Mouse (Mus musculus) ES-E14 (cell line): Measurements from ENCODE around the gene Elmo3.
"Not testable (repeated sequence)": the region's sequence is repeated elsewhere in the genome, so short reads cannot be mapped to it uniquely, and the experiment has no call there.

Experiments
- CHD2 ChIP-seq: IDR thresholded peaks from 2 replicates; pipeline ENCODE4 v1.6.1; 2014; ENCODE audit warnings: mild to moderate bottlenecking, low read depth, low read length, inconsistent platforms
- HCFC1 ChIP-seq: IDR thresholded peaks from 2 replicates; pipeline ENCODE4 v1.6.1; 2012; ENCODE audit warnings: low read length, inconsistent platforms, borderline replicate concordance; ENCODE audit not compliant: insufficient read depth

- TF ChIP-seq CHD2, HCFC1: not testable (repeated sequence)
These were observed 13.6 kb upstream of the Elmo3 start for GRCm38 (mm10) chr8:105291802-105292201.
